Mouse (Mus musculus) stomach, postnatal 0 days (tissue): ENCODE measurements at regions not wholly inside any gene's neighbourhood (a gene's known extent, or its start where the extent isn't known, plus 50 kb on each side); places are given as distances from the start of the nearest gene placed in this dataset.

Experiments used
- CTCF ChIP-seq: IDR thresholded peaks from 2 replicates; pipeline ENCODE4 v1.5.1; 2016; ENCODE audit warnings: antibody characterized with exemption, low read depth, mild to moderate bottlenecking, moderate library complexity
- EP300 ChIP-seq: optimal IDR thresholded peaks from 2 replicates; pipeline ENCODE3; 2016; ENCODE audit warnings: antibody characterized with exemption

- TF ChIP-seq CTCF (no peak), EP300 (no peak)
Measured at GRCm38 (mm10) chr1:137283291-137283690, 323.0 kb upstream of the Nr5a2 start.
